Mouse (Mus musculus): ENCODE results near the gene Gpc5. TPM values are rescaled to one million over a fixed set of nuclear protein-coding genes. Genes with fewer than 3 reads are reported as not detected.
A peak's percentile ranks its signal among the peaks of the same experiment; 100 is the strongest.
"Not testable (repeated sequence)": the region's sequence is repeated elsewhere in the genome, so short reads cannot be mapped to it uniquely, and the experiment has no call there.

Gpc5 gene
- polyA plus RNA-seq, 1 experiment from 2014 or later = 5.5 TPM

- no peak overlapping the region for H3K27ac ChIP-seq (replicated peaks; ENCODE audit: low read depth, low read length)
- H3K4me2 ChIP-seq (ENCODE audit: low read length) = no peak overlapping the region
- H3K27me3 ChIP-seq (ENCODE audit: control insufficient read depth, insufficient read depth, low read length) = no peaks in the 10 kb centered on the region
- 76% methylated on average over 5 of the region's 5 CpGs for WGBS
- no peak overlapping the region for H3K9ac ChIP-seq (replicated peaks; ENCODE audit: low read length)
- no peaks in the 10 kb centered on the region for H3K9me3 ChIP-seq (ENCODE audit: control insufficient read depth, low read length)
- DNase-seq (no peak), ATAC-seq (ENCODE audit: low FRiP score, low TSS enrichment) (no peak)
- H3K4me3 ChIP-seq (replicated peaks; ENCODE audit: low read depth, low read length) = no peak overlapping the region
- peaks cover 14% of the 10 kb centered on the region for H3K36me3 ChIP-seq (ENCODE audit: control insufficient read depth, insufficient read depth, low read length)
- no peaks in the 10 kb centered on the region for H3K4me1 ChIP-seq (ENCODE audit: control insufficient read depth, insufficient read depth, low read length)
These were observed 40.8 kb upstream of the Gpc5 start for GRCm38 (mm10) chr14:115051106-115051760.

- Histone ChIP-seq H3K27ac (replicated peaks; ENCODE audit: low read depth, low read length) (no peak overlapping the region), H3K4me2 (ENCODE audit: low read length) (no peak overlapping the region), H3K9me3 (ENCODE audit: control insufficient read depth, low read length) (no peaks in the 10 kb centered on the region), H3K9ac (replicated peaks; ENCODE audit: low read length) (no peak overlapping the region), H3K36me3 (ENCODE audit: control insufficient read depth, insufficient read depth, low read length) (peaks cover 5% of the 10 kb centered on the region), H3K4me3 (replicated peaks; ENCODE audit: low read depth, low read length) (no peak overlapping the region), H3K4me1 (ENCODE audit: control insufficient read depth, insufficient read depth, low read length) (no peaks in the 10 kb centered on the region), H3K27me3 (ENCODE audit: control insufficient read depth, insufficient read depth, low read length) (no peaks in the 10 kb centered on the region)
- DNase-seq (no peak), ATAC-seq (ENCODE audit: low FRiP score, low TSS enrichment) (no peak)
- WGBS = 89% methylated on average over 4 of the region's 4 CpGs
These were observed 39.6 kb upstream of the Gpc5 start for GRCm38 (mm10) chr14:115052371-115052770.

GRCm38 (mm10) chr14:115054252-115054651 lies 37.8 kb upstream of the Gpc5 start:
- Histone ChIP-seq H3K4me3 (replicated peaks; ENCODE audit: low read depth, low read length) (no peak overlapping the region), H3K9ac (replicated peaks; ENCODE audit: low read length) (no peak overlapping the region), H3K27me3 (ENCODE audit: control insufficient read depth, insufficient read depth, low read length) (no peaks in the 10 kb centered on the region), H3K36me3 (ENCODE audit: control insufficient read depth, insufficient read depth, low read length) (no peaks in the 10 kb centered on the region), H3K4me1 (ENCODE audit: control insufficient read depth, insufficient read depth, low read length) (no peaks in the 10 kb centered on the region), H3K9me3 (ENCODE audit: control insufficient read depth, low read length) (no peaks in the 10 kb centered on the region), H3K27ac (replicated peaks; ENCODE audit: low read depth, low read length) (no peak overlapping the region), H3K4me2 (ENCODE audit: low read length) (no peak overlapping the region)
- ATAC-seq (ENCODE audit: low FRiP score, low TSS enrichment) (no peak), DNase-seq (no peak)
- WGBS = 93% methylated on average over 4 of the region's 4 CpGs

GRCm38 (mm10) chr14:115057524-115057923 lies 34.5 kb upstream of the Gpc5 start:
- Histone ChIP-seq H3K36me3 (ENCODE audit: control insufficient read depth, insufficient read depth, low read length) (no peaks in the 10 kb centered on the region), H3K27me3 (ENCODE audit: control insufficient read depth, insufficient read depth, low read length) (no peaks in the 10 kb centered on the region), H3K9ac (replicated peaks; ENCODE audit: low read length) (no peak overlapping the region), H3K9me3 (ENCODE audit: control insufficient read depth, low read length) (no peaks in the 10 kb centered on the region), H3K4me1 (ENCODE audit: control insufficient read depth, insufficient read depth, low read length) (no peaks in the 10 kb centered on the region), H3K27ac (replicated peaks; ENCODE audit: low read depth, low read length) (no peak overlapping the region), H3K4me3 (replicated peaks; ENCODE audit: low read depth, low read length) (no peak overlapping the region), H3K4me2 (ENCODE audit: low read length) (no peak overlapping the region)
- ATAC-seq (ENCODE audit: low FRiP score, low TSS enrichment) (no peak), DNase-seq (no peak)
- WGBS = 84% methylated on average over 4 of the region's 4 CpGs

- not testable (repeated sequence) for DNase-seq
These were observed 25.9 kb upstream of the Gpc5 start for GRCm38 (mm10) chr14:115066164-115066563.

GRCm38 (mm10) chr14:115070534-115070933 lies 21.5 kb upstream of the Gpc5 start:
- H3K4me1 ChIP-seq (ENCODE audit: control insufficient read depth, insufficient read depth, low read length) = no peaks in the 10 kb centered on the region
- no peak overlapping the region for H3K9ac ChIP-seq (replicated peaks; ENCODE audit: low read length)
- H3K4me3 ChIP-seq (replicated peaks; ENCODE audit: low read depth, low read length) = no peak overlapping the region
- ATAC-seq (ENCODE audit: low FRiP score, low TSS enrichment) = peak; percentile 71; the same call in 1 of the 2 replicates
- no peaks in the 10 kb centered on the region for H3K27me3 ChIP-seq (ENCODE audit: control insufficient read depth, insufficient read depth, low read length)
- DNase-seq = peak; percentile 83
- no peak overlapping the region for H3K4me2 ChIP-seq (ENCODE audit: low read length)
- H3K9me3 ChIP-seq (ENCODE audit: control insufficient read depth, low read length) = no peaks in the 10 kb centered on the region
- 42% methylated on average over 6 of the region's 6 CpGs for WGBS
- no peaks in the 10 kb centered on the region for H3K36me3 ChIP-seq (ENCODE audit: control insufficient read depth, insufficient read depth, low read length)
- no peak overlapping the region for H3K27ac ChIP-seq (replicated peaks; ENCODE audit: low read depth, low read length)

More at GRCm38 (mm10) chr14:115066164-115066563, 25.9 kb upstream of the Gpc5 start:
- not testable (repeated sequence) for H3K4me1 ChIP-seq (ENCODE audit: control insufficient read depth, insufficient read depth, low read length); H3K4me3 ChIP-seq (replicated peaks; ENCODE audit: low read depth, low read length); H3K9ac ChIP-seq (replicated peaks; ENCODE audit: low read length); H3K36me3 ChIP-seq (ENCODE audit: control insufficient read depth, insufficient read depth, low read length); H3K27me3 ChIP-seq (ENCODE audit: control insufficient read depth, insufficient read depth, low read length); ATAC-seq (ENCODE audit: low FRiP score, low TSS enrichment); H3K9me3 ChIP-seq (ENCODE audit: control insufficient read depth, low read length); H3K27ac ChIP-seq (replicated peaks; ENCODE audit: low read depth, low read length); H3K4me2 ChIP-seq (ENCODE audit: low read length)
- WGBS = 81% methylated on average over 2 of the region's 2 CpGs

- Histone ChIP-seq H3K4me2 (ENCODE audit: low read length) (no peak overlapping the region), H3K9ac (replicated peaks; ENCODE audit: low read length) (no peak overlapping the region), H3K4me1 (ENCODE audit: control insufficient read depth, insufficient read depth, low read length) (no peaks in the 10 kb centered on the region), H3K9me3 (ENCODE audit: control insufficient read depth, low read length) (no peaks in the 10 kb centered on the region), H3K27ac (replicated peaks; ENCODE audit: low read depth, low read length) (no peak overlapping the region), H3K4me3 (replicated peaks; ENCODE audit: low read depth, low read length) (no peak overlapping the region), H3K27me3 (ENCODE audit: control insufficient read depth, insufficient read depth, low read length) (no peaks in the 10 kb centered on the region), H3K36me3 (ENCODE audit: control insufficient read depth, insufficient read depth, low read length) (no peaks in the 10 kb centered on the region)
- WGBS = 46% methylated on average over 9 of the region's 9 CpGs
- DNase-seq (no peak), ATAC-seq (ENCODE audit: low FRiP score, low TSS enrichment) (no peak)
These were observed 14.7 kb upstream of the Gpc5 start for GRCm38 (mm10) chr14:115077340-115077739.

- no peak; the same call in 1 of the 2 replicates for ATAC-seq (ENCODE audit: low FRiP score, low TSS enrichment)
These were observed 14.0 kb upstream of the Gpc5 start for GRCm38 (mm10) chr14:115078064-115078463.

GRCm38 (mm10) chr14:115081728-115082502 lies 10.1 kb upstream of the Gpc5 start:
- ATAC-seq (ENCODE audit: low FRiP score, low TSS enrichment) (no peak), DNase-seq (peak; percentile 33)
- no peaks in the 10 kb centered on the region for H3K4me1 ChIP-seq (ENCODE audit: control insufficient read depth, insufficient read depth, low read length)
- 62% methylated on average over 12 of the region's 12 CpGs for WGBS
- no peak overlapping the region for H3K4me2 ChIP-seq (ENCODE audit: low read length)
- no peaks in the 10 kb centered on the region for H3K9me3 ChIP-seq (ENCODE audit: control insufficient read depth, low read length)
- H3K27me3 ChIP-seq (ENCODE audit: control insufficient read depth, insufficient read depth, low read length) = no peaks in the 10 kb centered on the region
- no peaks in the 10 kb centered on the region for H3K36me3 ChIP-seq (ENCODE audit: control insufficient read depth, insufficient read depth, low read length)
- H3K27ac ChIP-seq (replicated peaks; ENCODE audit: low read depth, low read length) = no peak overlapping the region
- H3K9ac ChIP-seq (replicated peaks; ENCODE audit: low read length) = no peak overlapping the region
- H3K4me3 ChIP-seq (replicated peaks; ENCODE audit: low read depth, low read length) = no peak overlapping the region

More at GRCm38 (mm10) chr14:115078064-115078463, 14.0 kb upstream of the Gpc5 start:
- Histone ChIP-seq H3K4me3 (replicated peaks; ENCODE audit: low read depth, low read length) (no peak overlapping the region), H3K4me1 (ENCODE audit: control insufficient read depth, insufficient read depth, low read length) (no peaks in the 10 kb centered on the region), H3K27me3 (ENCODE audit: control insufficient read depth, insufficient read depth, low read length) (no peaks in the 10 kb centered on the region), H3K27ac (replicated peaks; ENCODE audit: low read depth, low read length) (no peak overlapping the region), H3K36me3 (ENCODE audit: control insufficient read depth, insufficient read depth, low read length) (no peaks in the 10 kb centered on the region), H3K9me3 (ENCODE audit: control insufficient read depth, low read length) (no peaks in the 10 kb centered on the region), H3K4me2 (ENCODE audit: low read length) (no peak overlapping the region), H3K9ac (replicated peaks; ENCODE audit: low read length) (no peak overlapping the region)
- WGBS = 82% methylated on average over 7 of the region's 7 CpGs
- DNase-seq = no peak

Measured in midbrain, embryonic 14.5 days (tissue).